Mouse (Mus musculus) stomach, postnatal 0 days (tissue): ENCODE data around the gene C9. TPM values are rescaled to one million over a fixed set of nuclear protein-coding genes. Genes with fewer than 3 reads are reported as not detected.

Source experiments
- ATAC-seq: fragments of 200-750 bp; cut with Nextera tagmentation; 2 replicates; pipeline ENCODE4 v1.8.0; 2017; ENCODE audit not compliant: low FRiP score, low TSS enrichment
- DNase-seq: peaks from one replicate; pipeline ENCODE4 v3.0.0-alpha.2; 2016; ENCODE audit warnings: low spot score
- H3K27ac ChIP-seq: fragments of 300-500 bp; sonication (generic); replicated peaks from 2 replicates; pipeline ENCODE4 v1.5.1; 2014; ENCODE audit warnings: mild to moderate bottlenecking, control low read depth
- H3K27me3 ChIP-seq: fragments of 300-500 bp; sonication (generic); 2 replicates; pipeline ENCODE4 v1.6.1; 2014; ENCODE audit warnings: low read length; ENCODE audit not compliant: control insufficient read depth, insufficient read depth
- H3K36me3 ChIP-seq: fragments of 300-500 bp; sonication (generic); 2 replicates; pipeline ENCODE4 v1.6.1; 2014; ENCODE audit warnings: low read length, mixed read lengths; ENCODE audit not compliant: control insufficient read depth, insufficient read depth
- H3K4me1 ChIP-seq: fragments of 300-500 bp; sonication (generic); replicated peaks from 2 replicates; pipeline ENCODE4 v1.6.1; 2014; ENCODE audit warnings: antibody characterized with exemption; ENCODE audit not compliant: control insufficient read depth, insufficient read depth
- H3K4me2 ChIP-seq: fragments of 300-500 bp; sonication (generic); replicated peaks from 2 replicates; pipeline ENCODE4 v1.6.1; 2014; ENCODE audit warnings: low read depth, mild to moderate bottlenecking, control low read depth, moderate library complexity
- H3K4me3 ChIP-seq: fragments of 300-500 bp; sonication (generic); 2 replicates; pipeline ENCODE4 v1.5.1; 2014; ENCODE audit warnings: low read depth, low read length, control low read depth
- H3K9ac ChIP-seq: fragments of 300-500 bp; sonication (generic); 2 replicates; pipeline ENCODE4 v1.6.1; 2014; ENCODE audit warnings: mild to moderate bottlenecking, low read length, control low read depth, mixed read lengths
- H3K9me3 ChIP-seq: fragments of 300-500 bp; sonication (generic); 2 replicates; pipeline ENCODE4 v1.6.1; 2016; ENCODE audit warnings: low read length; ENCODE audit not compliant: control insufficient read depth
- CTCF ChIP-seq: IDR thresholded peaks from 2 replicates; pipeline ENCODE4 v1.5.1; 2016; ENCODE audit warnings: antibody characterized with exemption, low read depth, mild to moderate bottlenecking, moderate library complexity
- EP300 ChIP-seq: optimal IDR thresholded peaks from 2 replicates; pipeline ENCODE3; 2016; ENCODE audit warnings: antibody characterized with exemption
- WGBS: fragments of 180-500 bp; shearing (Covaris S2); extraction: QIAGEN DNeasy Blood & Tissue Kit; methylation state at CpG from one replicate; pipeline ENCODE4 v1.1.7; 2014; 5-methylcytosine and 5-hydroxymethylcytosine counted together
- polyA plus RNA-seq: library from polyadenylated mRNA; unstranded; fragments of >200 nt; fragmentation: Nextera tagmentation; extraction: Ambion mirVana; gene quantifications from 2 replicates; pipeline ENCODE4 v1.2.1, GENCODE M21; 2015

C9 gene
- polyA plus RNA-seq, 1 experiment from 2014 or later = not detected

DNA sequence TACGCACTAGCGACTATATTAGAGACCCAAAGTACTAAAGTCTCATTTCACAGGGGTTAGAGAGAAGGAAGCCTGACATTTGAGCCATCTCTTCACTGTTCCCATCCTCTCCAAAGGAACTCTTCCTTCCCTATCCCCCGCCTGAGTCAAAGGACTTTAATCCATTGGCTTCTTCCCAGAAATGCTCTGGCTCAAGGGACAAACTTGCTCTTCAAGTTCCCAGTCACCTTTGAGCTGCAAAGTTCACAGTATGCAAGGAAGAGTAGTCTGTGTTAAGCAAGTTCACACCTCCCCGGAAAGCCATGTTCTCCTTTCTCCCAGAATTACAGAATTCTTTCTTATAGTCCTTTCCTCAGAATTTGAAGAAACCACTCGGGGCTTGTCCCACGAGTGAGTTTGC lies 38.4 kb upstream of the C9 start:
- Histone ChIP-seq H3K4me1 (no peaks in the 10 kb centered on the region), H3K9ac (no peak overlapping the region), H3K36me3 (no peaks in the 10 kb centered on the region), H3K27me3 (no peaks in the 10 kb centered on the region), H3K9me3 (no peaks in the 10 kb centered on the region), H3K4me3 (no peak overlapping the region), H3K27ac (no peak overlapping the region), H3K4me2 (no peak overlapping the region)
- 80% methylated on average over 6 of the region's 6 CpGs for WGBS
- no peak for DNase-seq
- no peak for ATAC-seq
- TF ChIP-seq CTCF (no peak), EP300 (no peak)

DNA sequence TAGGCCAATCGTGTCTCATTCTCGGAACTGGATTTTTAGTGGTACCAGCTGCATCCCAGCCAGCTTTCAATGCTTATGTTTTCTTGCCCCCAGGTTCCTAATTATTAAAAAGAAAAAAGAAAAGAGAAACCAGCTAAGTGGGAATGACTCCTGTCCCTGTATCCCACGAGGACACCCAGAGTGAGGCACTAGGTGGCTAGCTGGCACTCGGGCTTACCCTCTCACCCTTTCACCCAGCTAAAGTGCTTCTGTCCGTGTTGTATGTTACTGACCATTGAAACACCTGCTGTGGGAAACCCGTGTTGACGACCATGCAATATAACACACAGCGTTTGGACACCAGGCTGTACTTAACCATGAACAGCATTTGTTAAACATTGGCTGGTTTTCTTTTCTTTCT lies 36.1 kb upstream of the C9 start:
- Histone ChIP-seq H3K9me3 (no peaks in the 10 kb centered on the region), H3K4me3 (no peak overlapping the region), H3K4me2 (no peak overlapping the region), H3K4me1 (no peaks in the 10 kb centered on the region), H3K9ac (no peak overlapping the region), H3K36me3 (no peaks in the 10 kb centered on the region), H3K27ac (no peak overlapping the region), H3K27me3 (no peaks in the 10 kb centered on the region)
- DNase-seq (no peak), ATAC-seq (no peak)
- TF ChIP-seq CTCF = no peak
- no peak for TF ChIP-seq EP300
- WGBS = 85% methylated on average over 8 of the region's 8 CpGs

DNA sequence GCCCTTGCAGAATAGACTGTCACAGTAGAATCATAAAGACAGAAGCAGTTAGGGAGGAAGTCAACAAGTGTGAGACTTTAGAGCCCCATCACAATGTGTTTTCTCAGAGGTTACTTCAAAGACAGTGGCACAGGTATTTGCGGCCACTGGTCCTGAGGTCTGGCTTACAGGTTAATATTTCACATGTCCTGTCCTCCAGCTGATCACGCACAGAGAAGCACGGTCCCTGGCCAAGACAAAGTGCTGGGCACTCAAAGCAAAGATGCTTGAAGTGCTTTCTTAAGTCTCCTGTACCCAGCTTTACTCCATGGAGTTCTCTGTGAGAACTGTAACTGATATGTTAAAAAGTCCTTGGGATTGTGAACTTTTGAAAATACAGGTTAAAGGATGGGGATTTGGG lies 35.0 kb upstream of the C9 start:
- TF ChIP-seq CTCF (no peak), EP300 (no peak)
- no peak overlapping the region for H3K27ac ChIP-seq
- DNase-seq (no peak), ATAC-seq (no peak)
- no peaks in the 10 kb centered on the region for H3K36me3 ChIP-seq
- H3K4me2 ChIP-seq = no peak overlapping the region
- H3K4me3 ChIP-seq = no peak overlapping the region
- no peaks in the 10 kb centered on the region for H3K27me3 ChIP-seq
- no peaks in the 10 kb centered on the region for H3K4me1 ChIP-seq
- WGBS = 70% methylated on average over 3 of the region's 3 CpGs
- no peaks in the 10 kb centered on the region for H3K9me3 ChIP-seq
- H3K9ac ChIP-seq = no peak overlapping the region

- no peaks in the 10 kb centered on the region for H3K9me3 ChIP-seq
- H3K27me3 ChIP-seq = no peaks in the 10 kb centered on the region
- WGBS = 70% methylated on average over 6 of the region's 6 CpGs
- no peak overlapping the region for H3K4me3 ChIP-seq
- ATAC-seq (no peak), DNase-seq (no peak)
- H3K4me1 ChIP-seq = no peaks in the 10 kb centered on the region
- no peak overlapping the region for H3K27ac ChIP-seq
- H3K4me2 ChIP-seq = no peak overlapping the region
- TF ChIP-seq CTCF = no peak
- TF ChIP-seq EP300 = no peak
- no peak overlapping the region for H3K9ac ChIP-seq
- no peaks in the 10 kb centered on the region for H3K36me3 ChIP-seq
Measured at GRCm38 (mm10) chr15:6411334-6411733, 33.8 kb upstream of the C9 start.

DNA sequence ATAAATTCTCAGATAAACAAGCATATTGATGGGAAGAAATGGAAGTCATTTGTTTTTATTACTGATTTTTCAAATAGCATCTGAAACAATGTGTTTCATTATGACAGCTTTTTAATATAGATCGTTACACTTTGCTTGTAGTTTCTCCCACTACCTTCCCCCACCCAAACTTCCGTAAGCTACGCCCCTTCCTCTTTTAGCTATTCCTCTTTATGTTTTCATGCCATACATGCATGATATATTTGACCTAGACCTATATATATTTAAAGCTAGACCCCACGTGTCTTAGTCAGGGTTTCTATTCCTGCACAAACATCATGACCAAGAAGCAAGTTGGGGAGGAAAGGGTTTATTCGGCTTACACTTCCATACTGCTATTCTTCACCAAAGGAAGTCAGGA lies 29.8 kb upstream of the C9 start:
- no peaks in the 10 kb centered on the region for H3K27me3 ChIP-seq
- H3K9ac ChIP-seq = no peak overlapping the region
- no peak overlapping the region for H3K4me3 ChIP-seq
- H3K9me3 ChIP-seq = no peaks in the 10 kb centered on the region
- no peak overlapping the region for H3K4me2 ChIP-seq
- ATAC-seq = no peak
- H3K27ac ChIP-seq = no peak overlapping the region
- DNase-seq = no peak
- 0 out of 2 replicates have a peak, but pooled peaks cover 3% of the 10 kb centered on the region for H3K36me3 ChIP-seq
- WGBS = 89% methylated on average over 5 of the region's 5 CpGs
- no peaks in the 10 kb centered on the region for H3K4me1 ChIP-seq
- TF ChIP-seq EP300 (no peak), CTCF (no peak)

GRCm38 (mm10) chr15:6431777-6432176 lies 13.3 kb upstream of the C9 start:
- H3K36me3 ChIP-seq = no peaks in the 10 kb centered on the region
- DNase-seq = no peak
- WGBS = 77% methylated on average over 7 of the region's 7 CpGs
- no peak for TF ChIP-seq EP300
- TF ChIP-seq CTCF = 0 out of 2 replicates have a peak, but pooled peaks have one; percentile 11
- H3K4me1 ChIP-seq = no peaks in the 10 kb centered on the region
- peak overlapping the region; percentile 61; the same call in 1 of the 2 replicates for H3K27ac ChIP-seq
- H3K27me3 ChIP-seq = no peaks in the 10 kb centered on the region
- H3K9ac ChIP-seq = no peak overlapping the region
- no peak overlapping the region for H3K4me2 ChIP-seq
- no peaks in the 10 kb centered on the region for H3K9me3 ChIP-seq
- no peak for ATAC-seq
- no peak overlapping the region for H3K4me3 ChIP-seq
